Mouse (Mus musculus) layer of hippocampus, adult 8-10 months (tissue): ENCODE measurements around the gene Arhgap40. TPM values are rescaled to one million over a fixed set of nuclear protein-coding genes. Genes with fewer than 3 reads are reported as not detected.

Experiments used
- total RNA-seq, 4 experiments: library from RNA; stranded (reverse); gene quantifications; 2 replicates each; pipeline ENCODE4 v1.2.4; 2022

Gene Arhgap40
- total RNA-seq, 4 experiments from 2014 or later: 0.56 TPM; not detected in 3

Other genes with a start within 250 kb of the Arhgap40 start
- gene Lbp, start 206.3 kb upstream of the Arhgap40 start, total RNA-seq: 1 to 10 TPM; 2.1 to 2.9 (median 2.6) TPM
- 100 to 1,000 TPM; 519 to 896 (median 704) TPM for gene Snhg11, start 137.2 kb upstream of the Arhgap40 start, total RNA-seq
- 100 to 1,000 TPM in 1 of 4 experiments, 10 to 100 TPM in 3; 83.1 to 102 (median 93.3) TPM for gene Ralgapb, start 102.9 kb upstream of the Arhgap40 start, total RNA-seq
- gene Adig, start 10.2 kb upstream of the Arhgap40 start, total RNA-seq: not detected
- gene Slc32a1, start 98.0 kb downstream of the Arhgap40 start, total RNA-seq: 10 to 100 TPM; 62.7 to 69.9 (median 64.8) TPM
- gene Actr5, start 112.1 kb downstream of the Arhgap40 start, total RNA-seq: 10 to 100 TPM; 14.3 to 15.1 (median 14.7) TPM
- gene Ppp1r16b, start 152.6 kb downstream of the Arhgap40 start, total RNA-seq: 100 to 1,000 TPM; 118 to 142 (median 128) TPM